Mouse (Mus musculus) cerebellum, adult 8-10 months (tissue): Measurements from ENCODE around the gene Rb1.

Experiments used
- DNase-seq: peaks from one replicate; pipeline ENCODE4 v3.0.0; 2022

The Rb1 gene

DNA sequence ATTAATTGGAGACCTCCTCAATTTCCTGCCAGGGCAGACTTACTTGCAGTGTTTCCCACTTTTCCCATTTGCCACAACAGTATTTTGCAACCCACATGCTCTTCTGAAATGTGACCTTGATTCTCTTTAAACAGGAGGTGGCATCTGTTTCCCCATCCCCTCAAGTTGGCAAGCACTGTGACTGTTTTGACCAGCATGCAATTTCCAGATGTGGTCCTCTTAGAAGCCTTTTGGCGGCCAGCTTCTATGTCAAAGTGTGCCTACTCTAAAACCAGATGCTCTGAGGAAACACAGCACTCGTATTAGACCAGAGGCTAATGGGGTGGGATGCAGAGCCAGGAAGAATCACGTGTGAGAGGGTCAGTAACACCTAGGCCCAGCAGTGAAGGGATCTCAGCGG is 67.4 kb downstream of the Rb1 start:
- DNase-seq = no peak

DNA sequence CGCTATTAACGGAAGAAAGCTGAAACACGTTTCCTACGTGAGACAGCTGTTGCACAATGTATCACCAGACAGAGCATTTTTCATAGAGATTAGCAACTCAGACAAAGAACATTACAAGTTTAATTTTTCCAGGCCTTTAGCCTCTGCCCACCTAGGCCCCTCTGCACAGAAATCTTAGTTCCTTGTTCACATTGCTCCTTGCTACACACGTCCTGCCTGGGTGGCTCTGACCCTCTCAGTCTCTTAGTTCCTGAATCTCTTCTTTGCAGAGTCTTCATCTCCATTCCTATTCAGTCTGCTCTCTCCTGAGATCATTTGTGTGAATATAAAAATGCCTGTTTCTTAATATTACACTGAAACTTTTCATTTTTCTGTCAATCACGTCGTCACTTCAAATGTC is 68.3 kb downstream of the Rb1 start:
- DNase-seq = no peak

DNA sequence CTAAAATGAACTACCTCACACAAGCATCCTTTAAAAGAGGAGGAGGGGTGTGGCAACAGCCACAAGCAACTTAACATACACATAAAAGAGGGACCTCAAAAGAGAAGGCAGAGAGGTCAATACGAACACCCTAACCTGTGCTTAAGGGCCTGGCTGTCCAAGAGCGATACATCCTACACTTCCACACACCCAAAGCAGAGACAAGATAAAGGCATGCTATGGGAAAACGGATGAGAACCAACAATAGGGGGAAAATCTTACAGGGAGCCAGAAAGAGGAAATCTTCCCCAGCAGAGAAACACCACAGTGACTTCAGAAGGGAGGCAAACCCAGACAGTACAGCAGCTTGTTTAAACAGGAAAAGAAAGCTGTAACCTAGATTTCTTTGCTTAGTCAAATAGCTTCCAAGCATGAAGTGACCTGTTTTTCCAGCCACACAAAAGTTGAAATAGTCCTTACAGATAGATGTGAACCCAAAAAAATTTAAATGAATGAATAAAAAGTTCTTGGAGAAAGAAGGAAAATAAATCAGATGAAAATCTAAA is 70.1 kb downstream of the Rb1 start:
- no peak for DNase-seq

DNA sequence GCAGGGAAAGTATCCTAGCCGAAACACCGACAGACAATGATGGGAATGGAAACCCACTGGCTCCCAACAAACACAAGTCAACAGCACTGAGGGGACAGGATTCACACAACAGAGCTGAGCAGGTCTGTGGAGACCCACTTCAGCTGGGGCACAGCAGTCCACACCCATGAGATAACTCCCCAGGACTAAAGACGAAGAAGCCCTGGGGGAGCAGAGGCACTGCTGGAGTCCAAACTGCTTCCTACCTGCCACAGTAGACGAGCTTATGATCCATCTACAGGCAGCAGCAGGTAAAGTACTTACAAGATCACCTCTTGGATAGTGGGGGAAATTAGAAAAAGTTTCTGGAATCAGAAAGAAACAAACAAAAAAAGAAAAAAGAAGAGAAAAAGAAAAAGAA is 71.2 kb downstream of the Rb1 start:
- no peak for DNase-seq

DNA sequence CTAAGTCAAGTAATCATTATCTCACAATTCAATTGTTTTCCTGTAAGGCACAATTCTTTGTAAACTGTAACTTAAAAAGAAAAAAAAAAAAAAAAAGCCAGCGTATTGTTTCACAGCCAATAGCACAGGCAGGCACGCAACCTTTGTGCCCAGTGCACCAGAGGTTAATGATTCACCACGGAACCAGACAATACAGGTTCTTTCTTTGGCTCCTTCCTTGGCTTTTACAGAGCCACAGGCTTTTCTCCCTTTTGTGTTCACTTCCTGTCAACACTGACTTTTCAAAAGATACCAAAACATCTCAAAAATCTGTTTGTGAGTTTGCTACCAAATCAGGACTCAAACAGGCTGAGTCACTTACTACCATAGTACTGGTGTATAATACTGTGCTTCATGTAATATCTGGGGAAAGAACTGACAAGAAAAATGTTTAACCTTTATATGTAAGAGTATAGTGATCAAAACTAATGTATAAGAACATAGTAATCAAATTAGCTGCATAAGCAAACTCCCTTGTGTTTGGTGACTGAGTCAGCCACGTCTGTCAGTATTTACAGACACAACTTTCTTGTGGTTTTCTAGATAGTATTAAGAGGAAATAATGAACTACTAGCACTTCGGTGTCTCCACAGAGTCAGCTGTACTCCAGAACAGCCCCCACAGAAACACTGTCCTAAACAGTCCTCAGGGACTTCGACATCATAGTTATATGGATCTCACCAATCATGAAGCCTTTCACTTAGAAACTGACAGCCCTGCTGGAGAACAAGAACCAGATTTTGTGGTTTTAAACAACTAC is 72.0 kb downstream of the Rb1 start:
- no peak for DNase-seq

DNA sequence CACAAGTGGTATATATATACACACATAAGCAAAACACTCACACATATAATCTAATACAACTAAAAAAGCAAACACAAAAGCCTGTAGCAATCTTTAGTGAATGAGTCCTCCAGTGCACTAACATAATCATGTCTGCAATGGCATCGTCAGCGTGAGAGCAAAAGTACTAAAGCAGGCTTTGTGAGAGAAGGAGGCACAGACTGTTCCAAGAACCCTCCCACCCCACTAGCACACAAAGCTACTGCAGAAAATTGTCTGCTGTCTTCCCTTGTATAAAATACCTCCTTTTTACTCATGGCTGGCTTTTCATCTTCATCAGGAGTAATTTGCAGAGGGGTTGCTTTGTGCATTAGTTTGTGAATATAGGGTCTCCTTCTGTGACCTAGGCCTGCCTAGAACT is 73.3 kb downstream of the Rb1 start:
- no peak for DNase-seq

DNA sequence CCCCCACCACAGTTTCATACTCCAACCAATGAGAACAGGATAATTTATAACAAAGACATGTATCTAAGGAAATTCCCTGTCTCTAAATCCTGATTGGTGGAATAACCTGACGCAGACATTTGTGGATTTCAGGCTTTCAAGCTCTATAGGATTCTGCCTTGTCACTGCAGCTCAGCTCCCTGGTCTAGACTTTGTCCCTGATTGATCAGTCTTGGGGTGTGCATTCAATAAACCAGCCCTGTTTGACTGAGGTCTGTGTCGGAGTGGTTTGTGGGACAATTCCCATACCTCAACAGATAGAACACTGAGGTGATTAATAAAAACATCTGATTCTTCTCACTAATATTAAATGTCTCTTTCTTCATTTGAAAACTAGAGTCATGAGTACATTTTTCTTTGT is 75.6 kb downstream of the Rb1 start:
- DNase-seq = no peak

DNA sequence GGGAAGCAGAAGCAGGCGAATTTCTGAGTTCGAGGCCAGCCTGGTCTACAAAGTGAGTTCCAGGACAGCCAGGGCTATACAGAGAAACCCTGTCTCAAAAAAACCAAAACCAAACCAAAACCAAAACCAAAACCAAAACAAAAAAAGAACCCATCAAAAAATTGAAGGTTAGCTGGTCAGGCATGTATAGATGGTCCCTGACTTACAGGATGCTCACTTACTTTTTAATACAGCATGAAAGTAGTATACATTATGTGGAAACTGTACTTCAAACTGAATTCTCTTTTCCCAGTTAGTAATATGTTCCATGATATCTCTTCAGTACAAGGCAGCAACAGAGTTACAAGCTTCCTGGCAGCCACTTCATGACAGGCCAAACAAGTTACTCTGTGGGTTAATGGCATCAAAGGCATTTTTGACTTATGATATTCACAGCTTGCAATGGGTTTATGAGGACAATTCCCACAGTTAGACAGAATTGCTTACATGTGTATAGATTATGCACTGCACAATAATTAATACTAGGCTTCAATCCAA is 81.5 kb downstream of the Rb1 start:
- DNase-seq = no peak

DNA sequence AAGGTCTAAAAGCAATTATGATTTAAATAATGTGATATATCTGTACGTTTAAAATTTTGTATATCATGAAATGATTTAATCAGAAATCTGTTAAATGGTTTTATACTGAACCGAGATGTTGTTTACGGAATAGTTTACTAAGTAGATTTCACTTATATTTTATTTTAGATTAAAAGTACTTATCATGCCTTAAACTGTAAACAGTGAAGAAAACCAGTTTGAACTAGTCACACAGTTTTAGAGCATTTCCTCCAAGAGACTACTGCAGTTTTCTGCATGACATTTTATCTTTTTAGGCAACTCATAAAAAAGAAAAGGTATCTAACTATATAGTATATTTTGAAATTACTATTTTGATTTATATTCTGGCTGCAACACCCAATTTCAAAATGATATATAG is 85.8 kb downstream of the Rb1 start:
- no peak for DNase-seq

DNA sequence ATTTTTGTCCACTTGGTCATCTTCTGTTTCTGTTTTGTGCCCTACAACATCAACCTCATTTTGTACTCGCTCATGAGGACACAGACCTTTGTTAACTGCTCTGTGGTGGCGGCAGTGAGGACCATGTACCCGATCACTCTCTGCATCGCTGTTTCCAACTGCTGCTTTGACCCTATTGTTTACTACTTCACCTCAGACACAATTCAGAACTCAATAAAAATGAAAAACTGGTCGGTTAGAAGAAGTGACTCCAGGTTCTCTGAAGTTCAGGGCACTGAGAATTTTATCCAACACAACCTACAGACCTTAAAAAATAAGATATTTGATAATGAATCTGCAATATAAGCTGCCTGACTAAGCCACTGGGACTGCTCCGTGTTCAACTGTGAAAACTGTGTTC is 86.3 kb downstream of the Rb1 start:
- DNase-seq = no peak

DNA sequence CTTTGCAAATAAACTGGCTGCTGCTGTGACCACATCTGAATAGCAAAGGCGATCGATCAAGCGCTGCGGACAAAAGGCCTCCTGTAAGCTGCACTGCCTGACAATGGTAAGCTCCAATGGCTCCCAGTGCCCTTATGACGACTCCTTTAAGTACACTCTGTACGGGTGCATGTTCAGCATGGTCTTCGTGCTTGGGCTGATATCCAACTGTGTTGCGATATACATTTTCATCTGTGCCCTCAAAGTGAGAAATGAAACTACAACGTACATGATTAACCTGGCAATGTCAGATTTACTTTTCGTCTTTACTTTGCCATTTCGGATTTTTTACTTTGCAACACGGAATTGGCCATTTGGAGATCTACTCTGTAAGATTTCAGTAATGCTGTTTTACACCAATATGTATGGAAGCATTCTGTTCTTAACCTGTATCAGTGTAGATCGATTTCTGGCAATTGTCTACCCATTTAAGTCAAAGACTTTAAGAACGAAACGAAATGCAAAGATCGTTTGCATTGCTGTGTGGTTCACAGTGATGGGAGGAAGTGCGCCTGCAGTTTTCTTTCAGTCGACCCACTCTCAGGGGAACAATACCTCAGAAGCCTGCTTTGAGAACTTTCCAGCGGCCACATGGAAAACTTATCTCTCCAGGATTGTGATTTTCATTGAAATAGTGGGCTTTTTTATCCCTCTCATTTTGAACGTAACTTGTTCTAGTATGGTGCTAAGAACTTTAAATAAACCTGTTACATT is 86.9 kb downstream of the Rb1 start:
- no peak for DNase-seq

DNA sequence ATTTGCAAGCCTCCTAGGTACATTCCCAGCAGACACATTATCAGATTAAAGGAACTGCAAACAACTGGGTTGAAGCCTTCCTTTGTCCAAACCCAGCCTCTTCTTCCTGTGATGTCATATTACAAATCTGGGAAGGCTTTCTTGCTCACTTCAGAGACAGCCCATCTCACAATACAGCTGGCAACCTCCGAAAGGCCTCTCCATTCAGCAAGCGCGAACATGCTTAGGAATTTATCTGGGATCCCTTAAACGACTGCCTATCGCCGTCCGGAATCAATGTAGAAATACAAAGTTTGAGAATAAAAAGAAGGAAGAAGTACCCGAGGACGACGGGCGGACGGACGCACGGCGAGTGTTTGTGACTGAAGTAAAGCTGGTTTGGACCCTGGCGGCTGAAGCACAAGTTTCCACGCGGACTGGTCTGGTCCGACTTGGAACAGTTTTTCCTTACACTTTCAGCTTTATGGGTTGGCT is 87.7 kb downstream of the Rb1 start, which contains the start of gene Lpar6:
Gene Lpar6 (plus strand): TSS at position 48 of the 474 bp plus-strand sequence.
- DNase-seq = no peak

DNA sequence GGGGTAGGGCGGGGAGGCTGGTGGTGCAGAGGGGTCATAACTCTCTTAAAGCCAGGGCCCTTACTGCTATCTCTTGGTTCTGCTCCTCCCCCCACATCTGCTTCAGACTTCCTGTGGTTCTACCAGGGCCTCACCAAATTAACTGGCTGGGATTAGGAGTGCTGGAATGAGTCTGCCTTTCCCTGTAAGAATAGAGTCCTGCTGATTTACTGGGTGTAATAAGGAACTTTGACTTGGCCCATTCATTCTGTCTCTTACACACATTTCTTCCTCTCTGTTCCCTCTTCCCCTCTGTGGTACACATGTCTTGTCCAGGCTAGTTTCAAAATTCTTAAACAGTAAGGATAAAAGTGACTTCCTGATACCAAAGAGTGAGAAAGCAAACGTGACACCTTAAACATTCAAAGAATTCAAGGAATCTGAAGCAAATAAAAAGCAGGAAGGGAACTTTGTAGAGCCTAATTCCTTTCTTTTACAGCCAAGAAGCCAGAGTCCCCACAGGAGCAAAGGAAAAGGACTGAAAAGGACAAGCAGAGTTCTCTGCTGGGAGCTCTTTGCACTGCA is 91.1 kb downstream of the Rb1 start:
- no peak for DNase-seq

DNA sequence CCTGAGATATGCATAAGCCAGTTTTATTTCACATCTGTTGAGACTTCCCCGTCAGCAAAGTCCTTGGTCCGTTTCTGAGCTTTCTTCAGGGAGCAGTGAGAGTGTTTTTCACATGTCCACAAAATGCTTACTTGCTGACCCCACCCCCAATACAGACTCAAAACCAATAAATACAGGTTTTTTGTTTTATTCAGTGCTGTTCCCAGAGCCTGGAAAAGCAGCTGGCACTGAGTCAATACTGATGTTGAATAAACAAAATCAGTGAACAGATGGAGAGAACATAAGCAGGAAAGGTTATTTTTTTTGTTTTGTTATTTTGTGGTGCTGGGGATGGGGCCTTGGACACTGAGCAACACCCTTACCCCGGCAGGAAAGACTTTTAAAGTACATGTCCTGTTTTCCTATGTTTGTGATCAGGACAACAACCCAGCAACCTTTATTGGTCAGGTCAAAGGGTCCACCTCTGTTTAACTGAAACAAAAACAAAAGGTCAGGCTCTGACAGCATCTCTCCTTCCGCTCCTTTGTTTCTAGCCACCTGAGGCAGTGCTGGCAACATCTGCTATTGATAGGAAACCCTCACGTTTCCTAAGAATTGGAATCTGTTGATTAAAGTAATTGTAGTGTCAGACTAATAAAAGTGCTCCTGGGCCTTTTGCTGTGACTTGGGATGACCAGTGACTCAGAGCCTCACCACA is 94.2 kb downstream of the Rb1 start:
- DNase-seq = no peak

DNA sequence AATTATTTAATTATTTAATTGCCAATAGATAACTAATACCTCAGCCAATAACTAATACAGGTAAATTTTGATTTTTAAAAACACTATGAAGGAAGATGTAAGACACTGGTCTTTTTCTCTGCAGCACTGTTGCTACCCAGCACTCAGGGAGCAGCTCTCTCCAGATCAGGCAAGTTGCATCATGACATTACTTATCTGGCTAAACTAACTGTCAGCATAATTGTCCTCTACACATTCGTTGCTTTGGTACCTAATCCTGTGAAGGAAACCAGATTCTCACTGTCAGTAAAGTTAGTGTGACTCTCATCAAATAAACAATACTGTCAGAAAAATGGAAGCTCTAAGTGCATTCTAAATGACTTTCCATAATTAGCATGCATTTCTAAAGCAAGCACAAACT is 98.8 kb downstream of the Rb1 start:
- no peak for DNase-seq

DNA sequence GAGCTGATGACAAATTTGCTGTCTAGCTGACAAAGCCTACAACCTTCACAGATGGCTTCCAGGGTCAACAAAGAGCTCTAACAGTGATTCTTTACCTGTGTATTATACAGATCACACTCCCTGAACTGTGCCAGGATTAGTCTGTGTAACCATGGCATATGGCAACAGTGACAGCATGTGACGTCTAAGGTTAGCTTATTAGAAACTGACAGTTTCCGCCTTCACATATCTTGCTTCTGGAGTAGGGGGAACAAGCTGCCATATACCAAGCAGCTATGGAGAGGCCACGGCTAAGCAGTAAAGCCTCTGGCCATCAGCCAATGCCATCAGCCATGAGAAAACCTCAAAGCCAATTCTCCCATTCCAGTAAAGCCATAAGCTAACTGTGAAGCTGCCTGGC is 99.3 kb downstream of the Rb1 start:
- peak; percentile 24 for DNase-seq

DNA sequence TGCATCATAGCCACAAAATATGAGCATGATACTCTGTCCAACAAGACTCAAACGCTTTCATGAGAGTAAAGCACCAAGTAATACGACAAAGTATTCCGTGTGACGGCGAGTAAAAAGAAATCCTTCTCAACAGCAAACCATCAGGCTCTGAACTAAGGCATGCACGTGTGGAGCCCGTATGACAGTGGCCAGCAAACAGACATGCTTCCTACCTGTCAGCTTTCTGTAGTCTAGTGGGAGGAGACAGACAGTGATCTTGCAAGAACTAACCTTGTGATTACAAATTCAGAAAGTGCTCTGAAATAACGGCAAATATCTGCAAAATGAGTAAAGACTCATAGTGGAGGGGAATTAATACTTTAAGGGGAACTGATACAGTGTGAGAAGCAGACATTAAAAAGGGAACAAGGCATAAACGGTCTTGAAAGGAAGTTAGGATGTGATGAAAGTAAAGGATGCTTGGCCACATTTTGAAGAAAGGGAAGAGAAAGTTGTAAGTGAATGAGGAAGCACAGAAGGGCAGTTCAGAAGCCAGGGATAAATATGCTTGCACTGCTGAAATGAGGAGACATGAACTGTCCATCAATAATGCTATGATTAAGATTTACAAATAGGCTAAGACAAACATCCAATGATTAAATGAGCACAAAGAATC is 103.2 kb downstream of the Rb1 start:
- DNase-seq = no peak

DNA sequence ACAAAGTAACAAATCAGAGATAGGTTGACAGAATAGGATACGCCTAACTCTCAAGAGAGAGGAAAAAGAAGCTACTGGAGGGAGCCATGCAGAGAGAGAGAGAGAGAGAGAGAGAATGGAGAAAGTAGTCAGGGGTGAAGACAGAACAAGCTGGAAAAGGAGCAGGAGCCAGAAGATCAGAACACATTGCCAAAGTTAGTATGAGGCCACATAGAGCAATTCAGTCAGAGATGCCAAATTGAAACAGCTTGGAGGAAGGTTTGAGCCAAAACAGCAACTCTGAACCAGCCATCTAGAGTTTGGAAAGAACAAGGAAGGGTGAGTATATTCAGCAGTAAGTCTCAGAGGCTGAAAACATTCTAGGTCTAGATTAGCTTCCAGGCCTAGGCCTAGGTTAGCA is 108.6 kb downstream of the Rb1 start:
- DNase-seq = peak; percentile 20

DNA sequence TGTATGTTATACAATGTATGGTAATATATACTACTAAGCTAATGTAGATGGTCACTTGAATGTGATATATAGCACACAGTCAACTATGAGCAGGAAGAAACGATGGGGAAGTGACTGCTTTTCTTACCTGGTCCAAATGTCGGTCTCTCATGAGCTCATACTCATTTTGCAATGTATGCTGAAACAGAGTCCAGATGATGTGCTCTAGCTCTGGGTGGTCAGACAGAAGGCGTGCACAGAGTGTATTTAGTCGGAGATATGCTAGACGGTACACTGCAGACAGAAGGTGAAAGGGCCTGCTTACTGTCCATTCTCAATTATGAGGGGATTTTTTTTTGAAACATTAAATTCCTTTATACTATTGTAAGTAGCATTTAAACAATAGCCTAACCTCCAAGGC is 114.1 kb downstream of the Rb1 start:
- no peak for DNase-seq

DNA sequence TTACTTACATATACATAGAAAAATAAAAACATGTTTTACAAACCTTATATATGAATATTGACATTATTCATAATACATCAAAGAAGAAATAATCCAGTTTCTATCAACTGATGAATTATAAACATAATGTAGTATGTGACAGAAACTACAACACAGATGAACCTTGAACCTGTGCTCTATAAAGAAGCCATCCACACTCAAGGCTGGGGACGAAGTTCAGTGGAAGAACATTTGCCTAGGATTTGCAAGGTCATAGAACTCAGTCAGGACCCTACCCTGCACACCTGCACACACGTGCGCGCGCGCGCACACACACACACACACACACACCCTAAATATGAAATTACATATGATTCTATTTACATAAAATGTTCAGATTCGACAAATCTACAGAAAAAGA is 115.4 kb downstream of the Rb1 start:
- DNase-seq = no peak

DNA sequence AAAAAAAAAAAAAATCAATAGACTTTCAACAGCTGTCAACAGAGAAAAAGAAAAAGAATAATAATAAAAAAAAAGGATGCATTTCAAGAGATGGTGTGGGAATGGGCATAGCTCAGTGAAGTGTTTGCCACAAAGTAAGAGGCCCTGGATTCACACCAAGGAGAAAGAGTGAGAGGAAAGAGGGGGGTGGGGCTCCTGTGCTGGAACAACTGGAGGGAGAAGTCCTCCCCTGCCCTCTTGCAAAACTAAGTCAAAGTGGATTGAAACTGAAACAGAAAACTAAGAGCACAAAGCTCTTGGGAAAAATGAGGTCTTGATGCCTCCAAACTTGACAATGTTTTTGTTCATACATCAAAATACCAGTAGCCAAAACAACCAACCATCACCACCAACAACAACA is 116.4 kb downstream of the Rb1 start:
- no peak for DNase-seq

DNA sequence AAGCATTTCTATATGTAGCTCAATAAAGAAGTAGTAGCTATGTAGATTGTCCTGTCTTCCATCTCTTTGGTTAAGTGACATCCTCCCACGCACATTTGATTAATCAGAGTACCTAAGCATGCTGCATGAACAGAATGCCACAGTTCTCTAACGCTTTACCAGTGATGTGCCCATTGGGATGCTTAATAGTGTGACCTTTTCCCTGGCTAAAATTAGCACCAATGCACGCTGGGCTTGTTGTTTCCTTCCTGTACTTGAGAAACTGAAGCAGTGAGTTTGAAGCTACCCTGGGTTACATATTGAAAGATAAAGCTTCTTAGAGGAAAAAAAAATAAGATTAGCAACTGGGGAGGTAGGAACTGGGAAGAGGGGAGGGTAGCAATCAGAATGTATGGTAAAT is 121.6 kb downstream of the Rb1 start:
- no peak for DNase-seq
